Mouse (Mus musculus) limb, embryonic 15.5 days (tissue): ENCODE measurements around the gene Cyp4f39. TPM values are rescaled to one million over a fixed set of nuclear protein-coding genes. Genes with fewer than 3 reads are reported as not detected.
A peak's percentile ranks its signal among the peaks of the same experiment; 100 is the strongest.

ENCODE experiments used
- ATAC-seq: fragments of 200-750 bp; cut with Nextera tagmentation; 2 replicates; pipeline ENCODE4 v1.8.0; 2017; ENCODE audit warnings: low read depth, moderate TSS enrichment; ENCODE audit not compliant: insufficient number of reproducible peaks, low FRiP score, low TSS enrichment
- H3K27ac ChIP-seq: fragments of 300-500 bp; sonication (generic); 2 replicates; pipeline ENCODE4 v1.5.1; 2015; ENCODE audit warnings: moderate library complexity, mild to moderate bottlenecking, inconsistent platforms
- H3K27me3 ChIP-seq: fragments of 300-500 bp; sonication (generic); 2 replicates; pipeline ENCODE4 v1.6.1; 2015; ENCODE audit warnings: inconsistent platforms
- H3K36me3 ChIP-seq: fragments of 300-500 bp; sonication (generic); 2 replicates; pipeline ENCODE4 v1.6.1; 2015; ENCODE audit warnings: inconsistent platforms
- H3K4me1 ChIP-seq: fragments of 300-500 bp; sonication (generic); 2 replicates; pipeline ENCODE4 v1.6.1; 2015; ENCODE audit warnings: inconsistent platforms
- H3K4me2 ChIP-seq: fragments of 300-500 bp; sonication (generic); 2 replicates; pipeline ENCODE4 v1.6.1; 2015; ENCODE audit warnings: mild to moderate bottlenecking, inconsistent platforms
- H3K4me3 ChIP-seq: fragments of 300-500 bp; sonication (generic); 2 replicates; pipeline ENCODE4 v1.5.1; 2015; ENCODE audit warnings: mild to moderate bottlenecking, inconsistent platforms
- H3K9ac ChIP-seq: fragments of 300-500 bp; sonication (generic); 2 replicates; pipeline ENCODE4 v1.6.1; 2015; ENCODE audit warnings: inconsistent platforms
- H3K9me3 ChIP-seq: fragments of 300-500 bp; sonication (generic); 2 replicates; pipeline ENCODE4 v1.6.1; 2016; ENCODE audit warnings: inconsistent platforms
- WGBS: fragments of 180-500 bp; shearing (Covaris S2); methylation state at CpG from one replicate; pipeline ENCODE4 v1.1.7; 2015; 5-methylcytosine and 5-hydroxymethylcytosine counted together
- polyA plus RNA-seq: library from polyadenylated mRNA; unstranded; fragments of >200 nt; fragmentation: Nextera tagmentation; extraction: Ambion mirVana; gene quantifications from 2 replicates; pipeline ENCODE4 v1.2.1, GENCODE M21; 2015

The Cyp4f39 gene
- polyA plus RNA-seq, 1 experiment from 2014 or later = 53.4 TPM

DNA sequence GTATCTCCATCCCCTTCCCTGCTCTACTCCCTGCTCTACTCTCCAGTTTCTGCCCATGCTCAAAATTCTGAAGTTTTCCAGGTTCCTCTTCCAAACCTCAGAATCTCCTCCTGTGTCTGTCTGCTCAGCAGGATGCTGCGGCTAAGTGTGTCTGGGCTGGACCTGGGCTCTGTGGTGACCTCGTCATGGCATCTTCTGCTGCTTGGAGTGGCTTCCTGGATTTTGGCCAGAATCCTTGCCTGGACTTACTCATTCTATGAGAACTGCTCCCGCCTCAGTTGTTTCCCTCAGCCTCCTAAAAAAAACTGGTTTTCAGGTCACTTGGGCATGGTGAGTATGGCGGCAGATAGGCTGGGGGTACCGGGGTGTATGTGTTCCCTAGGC lies 84.3 kb downstream of the Cyp4f39 start:
- WGBS = 54% methylated on average over 5 of the region's 5 CpGs
- Histone ChIP-seq H3K27me3 (no peaks in the 10 kb centered on the region), H3K9ac (peak overlapping the region; percentile 2; the same call in 1 of the 2 replicates), H3K4me3 (peak overlapping the region; percentile 49), H3K4me2 (peak overlapping the region; percentile 60), H3K4me1 (peaks cover 7% of the 10 kb centered on the region), H3K36me3 (0 out of 2 replicates have a peak, but pooled peaks cover 6% of the 10 kb centered on the region), H3K9me3 (no peaks in the 10 kb centered on the region), H3K27ac (peak overlapping the region; percentile 39; the same call in 1 of the 2 replicates)
- ATAC-seq = no peak

Other genes with a start within 250 kb of the Cyp4f39 start
- 78.1 and 81.6 TPM in 2 replicates for gene Brd4, start 168.0 kb upstream of the Cyp4f39 start, polyA plus RNA-seq
- 93.1 and 94.6 TPM in 2 replicates for gene Akap8, start 131.5 kb upstream of the Cyp4f39 start, polyA plus RNA-seq
- 85.1 and 88.6 TPM in 2 replicates for gene Akap8l, start 102.1 kb upstream of the Cyp4f39 start, polyA plus RNA-seq
- 21.6 TPM in 2 replicates for gene Wiz, start 63.3 kb upstream of the Cyp4f39 start, polyA plus RNA-seq
- 2.1 and 2.6 TPM in 2 replicates for gene Rasal3, start 49.1 kb upstream of the Cyp4f39 start, polyA plus RNA-seq
- 0.10 and 0.26 TPM in 2 replicates for gene Pglyrp2, start 28.6 kb upstream of the Cyp4f39 start, polyA plus RNA-seq
- 12.6 and 12.9 TPM in 2 replicates for gene Cyp4f17, start 53.3 kb downstream of the Cyp4f39 start, polyA plus RNA-seq
- 19.7 and 20.9 TPM in 2 replicates for gene Cyp4f16, start 83.8 kb downstream of the Cyp4f39 start, polyA plus RNA-seq
- not detected in 2 replicates for gene Cyp4f37, start 168.6 kb downstream of the Cyp4f39 start, polyA plus RNA-seq
- gene Cyp4f40, start 206.2 kb downstream of the Cyp4f39 start, polyA plus RNA-seq = not detected in 2 replicates
- 0.12 TPM in 1 of 2 replicates, not detected in the other for gene Cyp4f15, start 232.9 kb downstream of the Cyp4f39 start, polyA plus RNA-seq